Mouse (Mus musculus) monocyte, adult 59 days (primary cell): ENCODE measurements around the gene Tcf23. TPM values are rescaled to one million over a fixed set of nuclear protein-coding genes. Genes with fewer than 3 reads are reported as not detected.

Experiments
- total RNA-seq, 2 experiments: library from RNA; stranded (reverse); gene quantifications; one replicate each; pipeline ENCODE4 v1.2.4; 2023

The Tcf23 gene
- total RNA-seq = not detected

GRCm38 (mm10) chr5:30968416-30968815 is at the start of gene Tcf23:
Gene Tcf23 (plus strand): TSS chr5:30968662.

GRCm38 (mm10) chr5:30921256-30922033 is 47.0 kb upstream of the Tcf23 start, which contains the start of gene Khk:
Gene Khk (plus strand): TSS chr5:30921431.

GRCm38 (mm10) chr5:30944956-30945781 is 23.3 kb upstream of the Tcf23 start, which contains the start of gene Cgref1:
Gene Cgref1 (minus strand): TSS chr5:30945591.

GRCm38 (mm10) chr5:30959966-30960501 is 8.4 kb upstream of the Tcf23 start, which contains the start of gene Preb:
Gene Preb (minus strand): TSS chr5:30960361.

Other genes starting within 250 kb of the Tcf23 start
- gene Mapre3, start 154.0 kb upstream of the Tcf23 start, total RNA-seq = 1 to 10 TPM; 8.9 to 9.4 TPM
- 10 to 100 TPM; 41.0 to 42.9 TPM for gene Tmem214, start 100.7 kb upstream of the Tcf23 start, total RNA-seq
- 1 to 10 TPM; 4.6 to 5.7 TPM for gene Agbl5, start 80.0 kb upstream of the Tcf23 start, total RNA-seq
- 100 to 1,000 TPM; 172 to 184 TPM for gene Ost4, start 60.9 kb upstream of the Tcf23 start, total RNA-seq
- 10 to 100 TPM; 35.0 to 39.5 TPM for gene Emilin1, start 55.3 kb upstream of the Tcf23 start, total RNA-seq
- gene Khk, start 47.2 kb upstream of the Tcf23 start, total RNA-seq = 10 to 100 TPM; 43.8 to 50.5 TPM
- gene Cgref1, start 23.1 kb upstream of the Tcf23 start, total RNA-seq = under 1 TPM in 1 of 2 experiments, not detected in 1; 0.82 TPM
- gene Preb, start 8.3 kb upstream of the Tcf23 start, total RNA-seq = 100 to 1,000 TPM; 233 to 245 TPM
- 10 to 100 TPM; 35.0 to 42.6 TPM for gene Atraid, start 79.7 kb downstream of the Tcf23 start, total RNA-seq
- gene Slc5a6, start 80.3 kb downstream of the Tcf23 start, total RNA-seq = 1 to 10 TPM; 5.9 to 7.9 TPM
- 10 to 100 TPM; 17.6 to 20.7 TPM for gene Cad, start 86.1 kb downstream of the Tcf23 start, total RNA-seq
- gene Dnajc5g, start 137.6 kb downstream of the Tcf23 start, total RNA-seq = not detected
- not detected for gene Slc30a3, start 139.6 kb downstream of the Tcf23 start, total RNA-seq
- not detected for gene Trim54, start 148.1 kb downstream of the Tcf23 start, total RNA-seq
- not detected for gene Ucn, start 170.2 kb downstream of the Tcf23 start, total RNA-seq
- gene Mpv17, start 185.6 kb downstream of the Tcf23 start, total RNA-seq = 10 to 100 TPM; 23.0 to 25.1 TPM
- gene Gm29609, start 211.2 kb downstream of the Tcf23 start, total RNA-seq = 1 to 10 TPM; 1.0 to 3.6 TPM
- 100 to 1,000 TPM in 1 of 2 experiments, 10 to 100 TPM in 1; 87.8 to 104 TPM for gene Gtf3c2, start 211.5 kb downstream of the Tcf23 start, total RNA-seq
- 10 to 100 TPM; 64.1 to 75.9 TPM for gene Snx17, start 224.6 kb downstream of the Tcf23 start, total RNA-seq
- gene Eif2b4, start 224.8 kb downstream of the Tcf23 start, total RNA-seq = 10 to 100 TPM; 18.8 to 21.9 TPM
- gene Zfp513, start 233.6 kb downstream of the Tcf23 start, total RNA-seq = 10 to 100 TPM; 40.5 to 42.8 TPM